Mouse (Mus musculus) midbrain, embryonic 11.5 days (tissue): ENCODE measurements around the gene Nup98. TPM values are rescaled to one million over a fixed set of nuclear protein-coding genes. Genes with fewer than 3 reads are reported as not detected.

Experiments used
- ATAC-seq: fragments of 200-750 bp; cut with Nextera tagmentation; 2 replicates; pipeline ENCODE4 v1.8.0; 2017; ENCODE audit warnings: moderate TSS enrichment, moderate library complexity; ENCODE audit not compliant: low FRiP score
- DNase-seq: peaks from one replicate; pipeline ENCODE4 v3.0.0; 2015; ENCODE audit warnings: low spot score; ENCODE audit errors: missing footprints
- H3K27ac ChIP-seq: fragments of 300-500 bp; sonication (generic); 2 replicates; pipeline ENCODE4 v1.5.1; 2014; ENCODE audit warnings: low read depth, low read length
- H3K27me3 ChIP-seq: fragments of 300-500 bp; sonication (generic); 2 replicates; pipeline ENCODE4 v1.6.1; 2014; ENCODE audit warnings: mild to moderate bottlenecking, low read length, moderate library complexity, mixed read lengths; ENCODE audit not compliant: control insufficient read depth, insufficient read depth
- H3K36me3 ChIP-seq: fragments of 300-500 bp; sonication (generic); 2 replicates; pipeline ENCODE4 v1.6.1; 2014; ENCODE audit warnings: mild to moderate bottlenecking, low read length, moderate library complexity, mixed read lengths; ENCODE audit not compliant: control insufficient read depth, insufficient read depth
- H3K4me1 ChIP-seq: fragments of 300-500 bp; sonication (generic); 2 replicates; pipeline ENCODE4 v1.6.1; 2014; ENCODE audit warnings: low read length; ENCODE audit not compliant: control insufficient read depth, insufficient read depth
- H3K4me2 ChIP-seq: fragments of 300-500 bp; sonication (generic); 2 replicates; pipeline ENCODE4 v1.6.1; 2014; ENCODE audit warnings: mild to moderate bottlenecking, moderate library complexity
- H3K4me3 ChIP-seq: fragments of 300-500 bp; sonication (generic); 2 replicates; pipeline ENCODE4 v1.5.1; 2014; ENCODE audit warnings: low read depth, low read length
- H3K9ac ChIP-seq: fragments of 300-500 bp; sonication (generic); 2 replicates; pipeline ENCODE4 v1.6.1; 2014; ENCODE audit warnings: low read length
- H3K9me3 ChIP-seq: fragments of 300-500 bp; sonication (generic); 2 replicates; pipeline ENCODE4 v1.6.1; 2016; ENCODE audit warnings: low read length; ENCODE audit not compliant: control insufficient read depth
- WGBS: fragments of 180-500 bp; shearing (Covaris S2); extraction: QIAGEN DNeasy Blood & Tissue Kit; methylation state at CpG from one replicate; pipeline ENCODE4 v1.1.7; 2014; 5-methylcytosine and 5-hydroxymethylcytosine counted together
- polyA plus RNA-seq: library from polyadenylated mRNA; unstranded; fragments of >200 nt; fragmentation: Nextera tagmentation; extraction: Ambion mirVana; gene quantifications from 2 replicates; pipeline ENCODE4 v1.2.1, GENCODE M21; 2014

Gene Nup98
- polyA plus RNA-seq, 1 experiment from 2014 or later, result 42.0 TPM

DNA sequence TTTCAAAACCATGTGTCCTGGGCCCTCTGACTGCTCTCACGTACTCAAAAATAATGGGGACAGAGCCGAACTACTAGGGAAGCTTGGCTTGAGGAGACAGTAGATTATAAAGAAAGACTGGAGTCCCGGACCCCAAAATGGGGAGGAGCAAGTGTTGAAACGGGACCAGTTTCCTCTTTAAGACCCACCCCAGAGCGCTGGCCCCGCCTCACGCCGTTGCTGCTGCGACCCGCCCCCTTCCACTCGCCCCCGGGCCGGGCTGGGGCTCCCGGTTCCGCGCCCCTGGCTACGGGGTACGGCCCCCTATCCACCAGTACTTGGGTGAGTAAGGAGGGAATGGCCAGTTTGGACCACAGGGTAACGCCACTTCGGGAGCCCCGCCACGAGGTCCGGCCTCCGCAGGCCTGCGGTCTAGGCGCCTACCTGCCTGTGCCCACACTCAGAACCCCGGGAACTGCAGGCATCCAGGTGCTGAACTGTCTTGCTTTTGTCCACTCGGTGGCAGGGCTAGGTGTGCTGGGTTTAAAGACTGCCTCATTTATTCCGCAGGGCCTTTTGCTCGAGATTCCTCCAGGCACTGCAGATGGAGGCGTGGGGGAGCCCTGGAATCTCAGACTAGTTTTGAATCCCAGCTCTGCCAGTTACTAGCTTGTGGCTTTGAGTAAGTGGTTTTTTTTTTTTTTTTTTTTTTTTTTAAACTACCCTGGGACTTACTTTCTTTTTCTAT lies 13.0 kb upstream of the Nup98 start:
- Histone ChIP-seq H3K9ac (peak overlapping the region; percentile 70), H3K4me1 (no peaks in the 10 kb centered on the region), H3K9me3 (no peaks in the 10 kb centered on the region), H3K36me3 (no peaks in the 10 kb centered on the region), H3K27ac (no peak overlapping the region), H3K4me2 (peak overlapping the region; percentile 67), H3K27me3 (no peaks in the 10 kb centered on the region), H3K4me3 (peak overlapping the region; percentile 58)
- DNase-seq (peak; percentile 96), ATAC-seq (peak; percentile 86)
- WGBS, result 2% methylated on average over 30 of the region's 31 CpGs

DNA sequence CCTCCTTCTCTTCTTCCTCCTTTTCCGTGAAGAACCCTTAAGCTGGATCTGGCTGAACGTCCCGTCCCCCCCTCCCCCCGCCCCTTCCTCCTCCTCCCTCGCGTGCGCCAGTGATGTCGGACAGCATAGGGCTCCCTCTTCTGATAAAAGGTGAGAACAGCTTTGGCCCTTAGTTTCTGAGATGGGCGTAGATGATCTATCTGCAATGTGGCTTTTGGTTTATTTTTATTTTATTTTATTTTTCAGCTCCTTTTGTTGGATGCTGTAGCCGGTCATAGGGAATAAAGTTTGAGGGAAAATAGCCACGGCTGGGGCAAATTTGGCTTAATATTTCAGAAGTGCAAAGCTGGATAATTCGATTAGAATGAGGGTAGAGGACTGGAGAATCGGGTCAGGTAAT lies 12.4 kb upstream of the Nup98 start:
- Histone ChIP-seq H3K9ac (peak overlapping the region; percentile 70), H3K27ac (no peak overlapping the region)
- under 1% methylated on average over 5 of the region's 13 CpGs for WGBS

DNA sequence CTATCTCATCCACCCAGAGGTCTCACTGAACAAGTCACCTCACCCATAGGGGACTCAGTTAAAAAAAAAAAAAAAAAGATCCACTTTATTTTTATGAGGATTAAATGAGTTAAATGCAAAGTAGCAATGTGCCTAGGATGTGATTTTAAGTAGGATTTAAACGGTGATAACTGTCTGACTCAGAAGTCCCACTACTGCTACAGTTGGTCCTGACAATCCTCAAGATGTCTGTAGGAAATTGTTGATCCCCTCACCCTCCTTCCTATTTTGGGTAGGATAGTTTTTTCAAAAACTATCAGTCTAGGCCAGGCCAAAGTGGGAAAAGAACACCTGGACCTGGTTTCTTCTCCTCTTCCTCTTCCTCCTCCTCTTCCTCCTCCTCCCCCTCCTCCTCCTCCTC lies 11.9 kb upstream of the Nup98 start:
- no peaks in the 10 kb centered on the region for H3K9me3 ChIP-seq
- peak; percentile 31 for ATAC-seq
- H3K27ac ChIP-seq, result no peak overlapping the region
- H3K4me2 ChIP-seq, result no peak overlapping the region
- no peak overlapping the region for H3K4me3 ChIP-seq
- DNase-seq, result no peak
- WGBS, result 59% methylated on average over 1 of the region's 1 CpGs
- no peak overlapping the region for H3K9ac ChIP-seq
- H3K4me1 ChIP-seq, result no peaks in the 10 kb centered on the region
- no peaks in the 10 kb centered on the region for H3K36me3 ChIP-seq
- H3K27me3 ChIP-seq, result no peaks in the 10 kb centered on the region

More for the DNA sequence above, 12.4 kb upstream of the Nup98 start:
- H3K27me3 ChIP-seq, result no peaks in the 10 kb centered on the region
- no peaks in the 10 kb centered on the region for H3K9me3 ChIP-seq
- peak; percentile 81 for ATAC-seq
- no peaks in the 10 kb centered on the region for H3K4me1 ChIP-seq
- H3K4me3 ChIP-seq, result peak overlapping the region; percentile 58
- no peaks in the 10 kb centered on the region for H3K36me3 ChIP-seq
- H3K4me2 ChIP-seq, result peak overlapping the region; percentile 67
- DNase-seq, result peak; percentile 90

DNA sequence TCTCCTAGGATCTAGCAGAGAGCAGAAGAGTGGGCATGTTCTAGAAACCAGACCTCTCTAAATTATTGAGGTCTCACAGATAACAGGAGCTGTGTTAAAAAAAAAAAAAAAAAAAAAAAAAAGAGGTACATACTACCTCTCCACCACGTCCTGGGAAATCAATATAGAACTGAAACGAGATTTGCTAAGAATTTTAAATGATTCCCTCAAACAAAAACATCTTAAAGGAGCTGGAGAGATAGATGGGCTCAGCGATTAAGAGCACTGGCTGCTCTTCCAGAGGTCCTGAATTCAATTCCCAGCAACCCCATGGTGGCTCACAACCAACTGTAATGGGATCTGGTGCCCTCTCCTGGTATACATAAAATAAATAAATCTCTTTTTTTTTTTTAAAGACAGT lies 1.1 kb upstream of the Nup98 start:
- H3K9ac ChIP-seq, result peak overlapping the region; percentile 68
- ATAC-seq (no peak), DNase-seq (peak; percentile 65)
- H3K4me1 ChIP-seq, result peaks cover 11% of the 10 kb centered on the region
- H3K36me3 ChIP-seq, result no peaks in the 10 kb centered on the region
- 70% methylated on average over 3 of the region's 3 CpGs for WGBS
- peak overlapping the region; percentile 84 for H3K4me3 ChIP-seq
- H3K27ac ChIP-seq, result peak overlapping the region; percentile 73
- no peaks in the 10 kb centered on the region for H3K27me3 ChIP-seq
- no peaks in the 10 kb centered on the region for H3K9me3 ChIP-seq
- peak overlapping the region; percentile 62 for H3K4me2 ChIP-seq

DNA sequence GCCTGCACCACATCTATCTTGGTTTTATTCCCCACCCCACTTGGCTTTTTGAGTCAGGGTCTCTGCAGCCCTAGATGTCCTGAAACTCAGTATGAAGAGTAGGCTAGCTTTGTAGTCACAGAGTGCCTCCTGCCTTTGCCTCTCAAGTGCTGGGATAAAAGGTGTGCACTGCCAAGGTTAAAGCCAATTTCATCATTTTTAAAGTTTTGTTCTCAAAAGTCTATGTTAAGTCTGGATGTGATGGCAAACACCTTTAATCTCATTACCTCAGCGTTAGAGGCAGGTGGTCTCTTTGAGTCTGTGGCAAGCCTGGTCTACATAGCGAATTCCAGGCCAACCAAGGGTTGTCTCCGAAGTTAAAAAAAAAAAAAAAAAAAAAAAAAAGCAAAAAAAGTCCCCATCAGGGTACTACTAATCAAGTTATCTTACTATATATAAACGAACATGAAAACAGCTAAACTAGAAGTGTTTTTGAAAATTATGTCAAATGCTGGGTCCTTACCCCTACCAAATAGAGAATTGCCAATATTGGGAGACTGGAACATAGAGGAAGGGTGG lies 1.1 kb downstream of the Nup98 start:
- Histone ChIP-seq H3K4me3 (peak overlapping the region; percentile 84), H3K27ac (no peak overlapping the region), H3K36me3 (no peaks in the 10 kb centered on the region), H3K27me3 (no peaks in the 10 kb centered on the region), H3K9ac (peak overlapping the region; percentile 86), H3K4me1 (peaks cover 11% of the 10 kb centered on the region), H3K4me2 (peak overlapping the region; percentile 64), H3K9me3 (no peaks in the 10 kb centered on the region)
- peak; percentile 72 for DNase-seq
- WGBS, result 52% methylated on average over 4 of the region's 4 CpGs
- ATAC-seq, result no peak

DNA sequence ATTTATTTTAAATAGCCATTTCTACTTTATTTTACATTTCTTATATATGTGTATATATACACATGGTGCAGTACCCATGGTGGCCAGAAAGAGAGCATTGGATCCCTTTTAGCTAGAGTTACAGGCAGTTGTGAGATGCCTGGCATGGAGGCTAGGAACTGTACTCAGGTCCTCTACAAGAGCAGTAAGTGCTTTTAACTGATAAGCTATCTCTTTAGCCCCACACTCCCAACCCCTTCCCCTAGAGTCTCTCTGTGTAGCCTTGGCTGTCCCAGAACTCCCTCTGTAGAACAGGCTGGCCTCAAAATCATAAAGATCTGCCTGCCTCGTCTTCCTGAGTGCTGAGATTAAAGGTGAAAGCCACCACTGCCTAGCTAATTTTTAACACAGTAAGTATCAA lies 4.3 kb downstream of the Nup98 start:
- H3K27me3 ChIP-seq, result no peaks in the 10 kb centered on the region
- 93% methylated on average over 1 of the region's 1 CpGs for WGBS

DNA sequence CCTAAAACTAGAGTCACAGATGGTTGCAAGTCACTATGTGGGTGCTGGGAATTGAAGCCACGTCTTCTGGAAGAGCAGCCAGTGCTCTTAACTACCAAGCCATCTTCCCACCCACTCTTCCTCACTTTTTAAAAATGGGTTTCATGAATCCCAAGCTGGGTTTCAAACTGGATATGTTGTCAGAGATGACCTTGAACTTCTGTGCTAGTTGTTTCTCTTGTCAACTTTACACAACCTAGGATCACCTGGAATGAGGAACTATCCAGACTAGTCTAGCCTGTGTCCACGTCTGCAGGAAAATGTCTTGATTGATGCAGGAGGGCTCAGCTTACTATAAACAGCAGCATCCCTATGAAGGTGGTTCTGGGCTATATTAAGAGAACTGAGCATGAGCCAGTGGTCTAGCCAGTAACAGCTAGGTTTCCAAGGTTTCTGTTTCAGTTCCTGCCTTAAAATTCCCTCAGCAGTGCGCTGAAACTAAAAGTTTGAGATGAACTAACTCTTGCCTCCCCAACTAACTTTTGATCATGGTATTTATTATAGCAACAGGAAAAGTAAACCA lies 5.6 kb downstream of the Nup98 start:
- no peak overlapping the region for H3K9ac ChIP-seq
- H3K9me3 ChIP-seq, result no peaks in the 10 kb centered on the region
- no peaks in the 10 kb centered on the region for H3K36me3 ChIP-seq
- 86% methylated on average over 3 of the region's 3 CpGs for WGBS
- no peak overlapping the region for H3K27ac ChIP-seq
- H3K4me1 ChIP-seq, result peaks cover 11% of the 10 kb centered on the region
- DNase-seq, result peak; percentile 71
- no peak for ATAC-seq
- no peaks in the 10 kb centered on the region for H3K27me3 ChIP-seq
- H3K4me3 ChIP-seq, result no peak overlapping the region
- H3K4me2 ChIP-seq, result no peak overlapping the region

More for the DNA sequence above, 4.3 kb downstream of the Nup98 start:
- no peak overlapping the region for H3K4me2 ChIP-seq
- H3K36me3 ChIP-seq, result no peaks in the 10 kb centered on the region
- peaks cover 11% of the 10 kb centered on the region for H3K4me1 ChIP-seq
- DNase-seq, result peak; percentile 49
- H3K4me3 ChIP-seq, result no peak overlapping the region
- ATAC-seq, result no peak
- no peak overlapping the region for H3K27ac ChIP-seq
- H3K9me3 ChIP-seq, result no peaks in the 10 kb centered on the region
- H3K9ac ChIP-seq, result no peak overlapping the region

DNA sequence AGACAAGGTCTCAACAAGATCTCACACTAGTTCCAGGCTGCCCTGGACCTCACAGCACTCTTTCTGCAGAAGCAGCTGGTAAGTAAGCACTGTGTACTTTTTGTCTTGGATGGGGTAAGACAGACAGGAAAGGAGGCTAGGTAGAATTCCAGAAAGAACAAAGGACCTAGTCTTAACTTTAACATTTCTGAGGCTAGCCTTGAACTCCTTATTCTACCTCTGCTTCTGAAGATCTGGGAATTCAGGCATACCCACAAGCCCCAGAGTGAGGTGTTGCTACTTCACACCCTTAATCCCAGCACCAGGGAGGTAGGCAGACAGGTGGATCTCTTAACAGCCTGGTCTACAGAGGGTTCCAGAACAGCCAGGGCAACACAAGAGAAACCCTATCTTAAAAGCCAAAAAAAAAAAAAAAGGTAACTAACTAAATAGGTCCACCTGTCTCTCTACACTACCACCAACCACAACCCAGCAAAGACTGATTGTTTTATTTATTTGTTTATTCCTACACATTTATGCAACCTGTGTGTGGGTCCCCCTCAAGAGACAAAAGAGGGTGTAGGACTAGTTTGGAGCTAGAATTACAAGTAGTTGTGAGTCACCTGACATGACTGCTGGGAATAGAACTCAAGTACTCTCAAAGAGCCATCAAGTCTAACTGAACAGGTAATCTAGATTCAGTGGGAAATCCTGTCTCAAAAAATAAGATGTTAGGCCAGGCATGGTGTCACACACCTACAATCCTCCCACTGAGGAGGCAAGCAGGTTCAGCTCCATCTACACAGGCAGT lies 8.8 kb downstream of the Nup98 start:
- no peaks in the 10 kb centered on the region for H3K4me1 ChIP-seq
- no peak overlapping the region for H3K4me2 ChIP-seq
- ATAC-seq (no peak), DNase-seq (no peak)
- no peaks in the 10 kb centered on the region for H3K9me3 ChIP-seq
- no peak overlapping the region for H3K9ac ChIP-seq
- H3K27ac ChIP-seq, result no peak overlapping the region
- no peaks in the 10 kb centered on the region for H3K27me3 ChIP-seq
- H3K4me3 ChIP-seq, result no peak overlapping the region
- H3K36me3 ChIP-seq, result no peaks in the 10 kb centered on the region

DNA sequence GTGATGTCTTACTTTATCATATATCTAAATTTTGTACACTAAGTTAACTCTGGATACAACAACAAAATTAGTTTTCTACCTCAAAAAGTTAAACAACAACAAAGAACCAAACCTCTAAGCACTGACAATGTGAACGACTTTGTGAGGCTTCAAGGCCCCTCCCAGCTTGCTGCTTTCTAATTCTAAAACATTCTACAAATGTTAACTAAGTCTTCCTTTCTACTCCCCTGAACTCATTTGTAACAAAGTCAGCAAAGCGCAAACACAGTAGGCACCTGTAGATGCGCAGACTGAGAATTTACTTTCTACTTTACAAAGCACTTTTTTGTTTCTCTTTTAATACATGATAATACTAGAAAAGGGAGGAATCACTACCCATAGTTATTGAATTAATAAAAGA lies 9.4 kb downstream of the Nup98 start:
- 87% methylated on average over 3 of the region's 3 CpGs for WGBS
- no peak overlapping the region for H3K4me3 ChIP-seq
- DNase-seq, result no peak

More for the DNA sequence above, 9.4 kb downstream of the Nup98 start:
- H3K9me3 ChIP-seq, result no peaks in the 10 kb centered on the region
- H3K9ac ChIP-seq, result no peak overlapping the region
- no peaks in the 10 kb centered on the region for H3K4me1 ChIP-seq
- H3K4me2 ChIP-seq, result no peak overlapping the region
- no peaks in the 10 kb centered on the region for H3K36me3 ChIP-seq
- no peak overlapping the region for H3K27ac ChIP-seq
- no peaks in the 10 kb centered on the region for H3K27me3 ChIP-seq
- no peak for ATAC-seq
